Mouse (Mus musculus) neural tube, embryonic 11.5 days (tissue): Measurements from ENCODE around the gene Pcsk4. TPM values are rescaled to one million over a fixed set of nuclear protein-coding genes. Genes with fewer than 3 reads are reported as not detected.

Source experiments
- ATAC-seq: fragments of 200-750 bp; cut with Nextera tagmentation; 2 replicates; pipeline ENCODE4 v1.8.0; 2017; ENCODE audit warnings: moderate number of reproducible peaks, mild to moderate bottlenecking, moderate TSS enrichment, moderate library complexity; ENCODE audit not compliant: insufficient read depth, low FRiP score, low TSS enrichment
- DNase-seq: peaks from one replicate; pipeline ENCODE4 v3.0.0-alpha.2; 2015; ENCODE audit warnings: low spot score
- H3K27ac ChIP-seq: fragments of 300-500 bp; sonication (generic); 2 replicates; pipeline ENCODE4 v1.5.1; 2014; ENCODE audit warnings: low read depth, mild to moderate bottlenecking, low read length
- H3K27me3 ChIP-seq: fragments of 300-500 bp; sonication (generic); 2 replicates; pipeline ENCODE4 v1.6.1; 2014; ENCODE audit warnings: mild to moderate bottlenecking, low read length, mixed read lengths; ENCODE audit not compliant: control insufficient read depth, insufficient read depth
- H3K36me3 ChIP-seq: fragments of 300-500 bp; sonication (generic); 2 replicates; pipeline ENCODE4 v1.6.1; 2014; ENCODE audit warnings: mild to moderate bottlenecking, low read length, moderate library complexity, mixed read lengths; ENCODE audit not compliant: control insufficient read depth, insufficient read depth
- H3K4me1 ChIP-seq: fragments of 300-500 bp; sonication (generic); 2 replicates; pipeline ENCODE4 v1.6.1; 2014; ENCODE audit warnings: low read length, mixed read lengths; ENCODE audit not compliant: control insufficient read depth, insufficient read depth
- H3K4me2 ChIP-seq: fragments of 300-500 bp; sonication (generic); 2 replicates; pipeline ENCODE4 v1.6.1; 2014; ENCODE audit warnings: low read depth, mild to moderate bottlenecking, moderate library complexity
- H3K4me3 ChIP-seq: fragments of 300-500 bp; sonication (generic); 2 replicates; pipeline ENCODE4 v1.5.1; 2014; ENCODE audit warnings: low read depth, low read length
- H3K9ac ChIP-seq: fragments of 300-500 bp; sonication (generic); 2 replicates; pipeline ENCODE4 v1.6.1; 2014; ENCODE audit warnings: mild to moderate bottlenecking, low read length
- H3K9me3 ChIP-seq: fragments of 300-500 bp; sonication (generic); 2 replicates; pipeline ENCODE4 v1.6.1; 2016; ENCODE audit warnings: low read length; ENCODE audit not compliant: control insufficient read depth
- WGBS: fragments of 180-500 bp; shearing (Covaris S2); extraction: QIAGEN DNeasy Blood & Tissue Kit; methylation state at CpG from one replicate; pipeline ENCODE4 v1.1.7; 2014; 5-methylcytosine and 5-hydroxymethylcytosine counted together
- polyA plus RNA-seq: library from polyadenylated mRNA; unstranded; fragments of >200 nt; fragmentation: Nextera tagmentation; extraction: Ambion mirVana; gene quantifications from 2 replicates; pipeline ENCODE4 v1.2.1, GENCODE M21; 2014

Gene Pcsk4
- polyA plus RNA-seq, 1 experiment from 2014 or later: 2.0 TPM

GRCm38 (mm10) chr10:80368392-80368791 is 39.1 kb upstream of the Pcsk4 start:
- Histone ChIP-seq H3K4me1 (no peaks in the 10 kb centered on the region), H3K27ac (no peak overlapping the region), H3K9me3 (no peaks in the 10 kb centered on the region), H3K27me3 (no peaks in the 10 kb centered on the region), H3K4me3 (no peak overlapping the region), H3K36me3 (no peaks in the 10 kb centered on the region), H3K4me2 (no peak overlapping the region), H3K9ac (no peak overlapping the region)
- ATAC-seq (no peak), DNase-seq (no peak)
- WGBS: 86% methylated on average over 6 of the region's 6 CpGs

- no peak overlapping the region for H3K27ac ChIP-seq
- H3K9me3 ChIP-seq: no peaks in the 10 kb centered on the region
- no peak overlapping the region for H3K4me3 ChIP-seq
- DNase-seq (no peak), ATAC-seq (no peak)
- 71% methylated on average over 5 of the region's 5 CpGs for WGBS
- H3K9ac ChIP-seq: no peak overlapping the region
- H3K4me2 ChIP-seq: no peak overlapping the region
- H3K36me3 ChIP-seq: no peaks in the 10 kb centered on the region
- H3K27me3 ChIP-seq: no peaks in the 10 kb centered on the region
- no peaks in the 10 kb centered on the region for H3K4me1 ChIP-seq
These were observed 38.7 kb upstream of the Pcsk4 start for GRCm38 (mm10) chr10:80367954-80368353.

GRCm38 (mm10) chr10:80365736-80366135 is 36.4 kb upstream of the Pcsk4 start:
- H3K9ac ChIP-seq: no peak overlapping the region
- ATAC-seq: no peak
- no peaks in the 10 kb centered on the region for H3K36me3 ChIP-seq
- no peak overlapping the region for H3K4me2 ChIP-seq
- no peaks in the 10 kb centered on the region for H3K27me3 ChIP-seq
- DNase-seq: no peak
- no peak overlapping the region for H3K4me3 ChIP-seq
- no peaks in the 10 kb centered on the region for H3K9me3 ChIP-seq
- no peak overlapping the region for H3K27ac ChIP-seq
- H3K4me1 ChIP-seq: no peaks in the 10 kb centered on the region
- WGBS: 70% methylated on average over 6 of the region's 6 CpGs

GRCm38 (mm10) chr10:80363734-80364133 is 34.4 kb upstream of the Pcsk4 start:
- Histone ChIP-seq H3K4me2 (no peak overlapping the region), H3K9me3 (no peaks in the 10 kb centered on the region), H3K27ac (no peak overlapping the region), H3K4me3 (no peak overlapping the region), H3K4me1 (no peaks in the 10 kb centered on the region), H3K9ac (no peak overlapping the region; the same call in 1 of the 2 replicates), H3K36me3 (no peaks in the 10 kb centered on the region), H3K27me3 (peaks cover 8% of the 10 kb centered on the region)
- WGBS: 48% methylated on average over 6 of the region's 6 CpGs
- ATAC-seq (no peak), DNase-seq (no peak)

- Histone ChIP-seq H3K36me3 (no peaks in the 10 kb centered on the region), H3K9ac (no peak overlapping the region), H3K4me1 (0 out of 2 replicates have a peak, but pooled peaks cover 3% of the 10 kb centered on the region), H3K4me2 (0 out of 2 replicates have a peak overlapping the region, but pooled peaks have one; percentile 4), H3K4me3 (no peak overlapping the region), H3K27ac (no peak overlapping the region), H3K27me3 (peaks cover 59% of the 10 kb centered on the region), H3K9me3 (no peaks in the 10 kb centered on the region)
- DNase-seq (no peak), ATAC-seq (no peak)
- WGBS: 9% methylated on average over 31 of the region's 31 CpGs
These were observed 28.8 kb upstream of the Pcsk4 start for GRCm38 (mm10) chr10:80357994-80358639.

- H3K9me3 ChIP-seq: no peaks in the 10 kb centered on the region
- DNase-seq: no peak
- ATAC-seq: no peak
- WGBS: 39% methylated on average over 7 of the region's 7 CpGs
- H3K4me3 ChIP-seq: no peak overlapping the region
- H3K9ac ChIP-seq: no peak overlapping the region
- H3K4me2 ChIP-seq: no peak overlapping the region
- H3K4me1 ChIP-seq: 0 out of 2 replicates have a peak, but pooled peaks cover 3% of the 10 kb centered on the region
- H3K27me3 ChIP-seq: peaks cover 67% of the 10 kb centered on the region
- no peak overlapping the region for H3K27ac ChIP-seq
- H3K36me3 ChIP-seq: no peaks in the 10 kb centered on the region
These were observed 28.0 kb upstream of the Pcsk4 start for GRCm38 (mm10) chr10:80357336-80357735.

GRCm38 (mm10) chr10:80356737-80357136 is 27.4 kb upstream of the Pcsk4 start:
- Histone ChIP-seq H3K4me3 (peak overlapping the region; percentile 13; the same call in 1 of the 2 replicates), H3K27ac (no peak overlapping the region), H3K9ac (no peak overlapping the region; the same call in 1 of the 2 replicates), H3K36me3 (no peaks in the 10 kb centered on the region), H3K27me3 (peaks cover 72% of the 10 kb centered on the region), H3K4me2 (peak overlapping the region; percentile 24), H3K9me3 (no peaks in the 10 kb centered on the region), H3K4me1 (0 out of 2 replicates have a peak, but pooled peaks cover 3% of the 10 kb centered on the region)
- 2% methylated on average over 33 of the region's 34 CpGs for WGBS
- ATAC-seq: no peak
- DNase-seq: no peak

- no peak for ATAC-seq
- Histone ChIP-seq H3K9ac (no peak within 1 kb of the TSS; the same call in 1 of the 2 replicates), H3K4me1 (0 out of 2 replicates have a peak, but pooled peaks cover 3% of the 10 kb centered on the region), H3K9me3 (no peaks in the 10 kb centered on the region), H3K27ac (no peak within 1 kb of the TSS), H3K4me2 (peak within 1 kb of the TSS; percentile 24), H3K36me3 (no peaks in the 10 kb centered on the region), H3K27me3 (peaks cover 76% of the 10 kb centered on the region), H3K4me3 (peak within 1 kb of the TSS; percentile 13; the same call in 1 of the 2 replicates)
- DNase-seq: no peak
- WGBS: under 1% methylated on average over 51 of the region's 53 CpGs
These were observed 26.8 kb upstream of the Pcsk4 start, which contains the start of gene Plk5 for GRCm38 (mm10) chr10:80356001-80356682. Gene Plk5, plus strand, starts transcription at chr10:80356459.
